Mouse (Mus musculus) neural tube, embryonic 14.5 days (tissue): Measurements from ENCODE around the gene Secisbp2. TPM values are rescaled to one million over a fixed set of nuclear protein-coding genes. Genes with fewer than 3 reads are reported as not detected.

Experiments used
- ATAC-seq: fragments of 200-750 bp; cut with Nextera tagmentation; 2 replicates; pipeline ENCODE4 v1.8.0; 2017; ENCODE audit warnings: low read depth, mild to moderate bottlenecking, moderate TSS enrichment, moderate library complexity
- H3K27ac ChIP-seq: fragments of 300-500 bp; sonication (generic); 2 replicates; pipeline ENCODE4 v1.5.1; 2014; ENCODE audit warnings: low read depth, mild to moderate bottlenecking, control low read depth, low read length, moderate library complexity, mixed read lengths
- H3K27me3 ChIP-seq: fragments of 300-500 bp; sonication (generic); 2 replicates; pipeline ENCODE4 v1.6.1; 2014; ENCODE audit warnings: low read length; ENCODE audit not compliant: control insufficient read depth, insufficient read depth
- H3K36me3 ChIP-seq: fragments of 300-500 bp; sonication (generic); 2 replicates; pipeline ENCODE4 v1.6.1; 2014; ENCODE audit warnings: low read length, mixed read lengths; ENCODE audit not compliant: control insufficient read depth, insufficient read depth
- H3K4me1 ChIP-seq: fragments of 300-500 bp; sonication (generic); 2 replicates; pipeline ENCODE4 v1.6.1; 2014; ENCODE audit warnings: low read length; ENCODE audit not compliant: control insufficient read depth, insufficient read depth
- H3K4me2 ChIP-seq: fragments of 300-500 bp; sonication (generic); 2 replicates; pipeline ENCODE4 v1.6.1; 2014; ENCODE audit warnings: mild to moderate bottlenecking, low read depth, low read length, control low read depth
- H3K4me3 ChIP-seq: fragments of 300-500 bp; sonication (generic); 2 replicates; pipeline ENCODE4 v1.5.1; 2014; ENCODE audit warnings: low read depth, low read length, control low read depth, mixed read lengths
- H3K9ac ChIP-seq: fragments of 300-500 bp; sonication (generic); replicated peaks from 2 replicates; pipeline ENCODE4 v1.6.1; 2014; ENCODE audit warnings: low read depth, mild to moderate bottlenecking, control low read depth, low read length, mixed read lengths
- H3K9me3 ChIP-seq: fragments of 300-500 bp; sonication (generic); 2 replicates; pipeline ENCODE4 v1.6.1; 2016; ENCODE audit warnings: low read length; ENCODE audit not compliant: control insufficient read depth
- WGBS: fragments of 180-500 bp; shearing (Covaris S2); extraction: QIAGEN DNeasy Blood & Tissue Kit; methylation state at CpG from one replicate; pipeline ENCODE4 v1.1.7; 2014; 5-methylcytosine and 5-hydroxymethylcytosine counted together
- polyA plus RNA-seq: library from polyadenylated mRNA; unstranded; fragments of >200 nt; fragmentation: Nextera tagmentation; extraction: Ambion mirVana; gene quantifications from 2 replicates; pipeline ENCODE4 v1.2.1, GENCODE M21; 2014

Secisbp2 gene
- polyA plus RNA-seq: 29.6 and 33.9 TPM in 2 replicates

DNA sequence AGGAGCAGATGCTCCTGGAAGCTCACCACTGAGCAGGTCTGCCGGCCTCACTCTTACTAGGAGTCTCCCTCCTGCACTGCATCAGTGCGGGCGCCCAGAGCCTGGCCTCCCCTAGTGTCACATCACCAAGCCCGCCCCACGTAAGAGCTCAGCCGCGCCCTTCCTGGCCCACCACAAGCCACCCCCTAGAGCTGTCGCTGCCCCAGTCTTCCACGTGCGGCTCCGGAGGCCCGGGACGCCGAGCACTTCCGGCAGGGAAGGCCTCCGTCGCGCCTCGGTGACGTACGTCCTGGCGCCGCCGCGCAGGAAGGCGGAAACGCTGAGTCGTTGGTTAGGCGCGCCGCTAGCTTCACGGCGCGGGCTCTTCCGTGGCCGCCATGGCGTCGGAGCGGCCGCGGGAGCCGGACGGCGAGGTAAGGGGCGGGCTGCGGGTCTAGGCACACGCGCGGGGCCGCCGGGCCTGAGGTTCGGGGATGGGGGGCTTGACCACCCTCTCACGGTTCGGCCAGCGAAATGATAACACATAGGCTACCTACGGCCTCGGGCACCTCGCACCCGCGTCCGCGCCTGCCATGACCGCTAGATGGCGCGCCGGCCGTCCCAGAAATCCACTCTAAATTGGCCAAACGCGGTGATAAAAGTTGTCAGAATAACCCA, at the start of gene Secisbp2:
Gene Secisbp2 (plus strand): TSS at position 290 of the 657 bp plus-strand sequence.
- Histone ChIP-seq H3K9ac (peak within 1 kb of the TSS; percentile 68), H3K4me3 (peak within 1 kb of the TSS; percentile 70), H3K9me3 (no peaks in the 10 kb centered on the region), H3K36me3 (peaks cover 14% of the 10 kb centered on the region), H3K27me3 (no peaks in the 10 kb centered on the region), H3K4me2 (peak within 1 kb of the TSS; percentile 86), H3K4me1 (peaks cover 9% of the 10 kb centered on the region; the same call in 1 of the 2 replicates), H3K27ac (peak within 1 kb of the TSS; percentile 90)
- WGBS: under 1% methylated on average over 69 of the region's 69 CpGs
- peak; percentile 98 for ATAC-seq

DNA sequence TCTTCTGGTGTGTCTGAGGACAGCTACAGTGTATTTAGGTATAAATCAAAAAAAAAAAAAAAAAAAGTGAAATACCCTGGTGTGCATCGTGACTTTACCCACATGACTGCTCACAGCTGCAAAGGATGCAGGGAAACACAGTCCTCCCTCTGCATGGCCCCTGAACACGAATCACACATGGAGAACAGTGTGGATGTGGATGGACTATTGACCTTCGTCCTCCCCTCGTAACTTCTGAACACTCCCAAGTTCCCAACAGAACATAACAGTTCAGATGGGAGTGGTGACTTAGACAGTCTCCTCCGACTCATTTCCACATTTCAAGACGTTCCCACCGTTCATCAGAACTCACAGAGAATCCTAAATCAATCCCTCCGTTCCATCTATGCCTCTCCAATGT, 48.7 kb upstream of the Secisbp2 start:
- Histone ChIP-seq H3K9me3 (no peaks in the 10 kb centered on the region), H3K27ac (no peak overlapping the region), H3K4me1 (0 out of 2 replicates have a peak, but pooled peaks cover 3% of the 10 kb centered on the region), H3K27me3 (no peaks in the 10 kb centered on the region), H3K9ac (no peak overlapping the region), H3K36me3 (no peaks in the 10 kb centered on the region), H3K4me3 (no peak overlapping the region; the same call in 1 of the 2 replicates), H3K4me2 (peak overlapping the region; percentile 45)
- 58% methylated on average over 8 of the region's 8 CpGs for WGBS
- no peak for ATAC-seq

GRCm38 (mm10) chr13:51603221-51603893, 48.1 kb upstream of the Secisbp2 start:
- peak overlapping the region; percentile 15; the same call in 1 of the 2 replicates for H3K4me3 ChIP-seq
- H3K9ac ChIP-seq: no peak overlapping the region
- WGBS: 19% methylated on average over 16 of the region's 16 CpGs
- H3K27ac ChIP-seq: peak overlapping the region; percentile 34
- H3K36me3 ChIP-seq: no peaks in the 10 kb centered on the region
- no peaks in the 10 kb centered on the region for H3K27me3 ChIP-seq
- H3K4me2 ChIP-seq: peak overlapping the region; percentile 45
- 0 out of 2 replicates have a peak, but pooled peaks cover 3% of the 10 kb centered on the region for H3K4me1 ChIP-seq
- H3K9me3 ChIP-seq: no peaks in the 10 kb centered on the region
- ATAC-seq: peak; percentile 86

GRCm38 (mm10) chr13:51603894-51604244, 47.6 kb upstream of the Secisbp2 start:
- Histone ChIP-seq H3K36me3 (no peaks in the 10 kb centered on the region), H3K9ac (no peak overlapping the region), H3K9me3 (no peaks in the 10 kb centered on the region), H3K27me3 (no peaks in the 10 kb centered on the region), H3K4me2 (peak overlapping the region; percentile 45), H3K4me3 (no peak overlapping the region), H3K27ac (peak overlapping the region; percentile 34; the same call in 1 of the 2 replicates), H3K4me1 (0 out of 2 replicates have a peak, but pooled peaks cover 3% of the 10 kb centered on the region)
- peak; percentile 73 for ATAC-seq
- WGBS: 45% methylated on average over 4 of the region's 4 CpGs

DNA sequence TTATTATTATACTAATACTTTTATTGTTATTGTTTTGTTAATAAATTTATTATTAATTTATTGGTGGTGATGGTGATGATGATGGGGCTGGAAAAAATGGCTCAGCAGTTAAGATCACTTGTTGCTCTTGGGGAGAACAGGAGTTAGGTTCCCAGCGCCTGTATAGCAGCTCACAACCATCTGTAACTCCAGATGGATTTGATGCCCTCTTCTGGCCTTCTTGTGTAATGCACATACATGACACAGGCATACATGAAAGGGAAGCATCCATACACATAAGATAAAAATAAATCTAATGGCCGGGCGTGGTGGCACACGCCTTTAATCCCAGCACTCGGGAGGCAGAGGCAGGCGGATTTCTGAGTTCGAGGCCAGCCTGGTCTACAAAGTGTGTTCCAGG, 42.3 kb upstream of the Secisbp2 start:
- no peaks in the 10 kb centered on the region for H3K27me3 ChIP-seq

GRCm38 (mm10) chr13:51611060-51611459, 40.4 kb upstream of the Secisbp2 start:
- no peak overlapping the region for H3K9ac ChIP-seq
- H3K4me2 ChIP-seq: no peak overlapping the region
- no peaks in the 10 kb centered on the region for H3K36me3 ChIP-seq
- H3K27me3 ChIP-seq: no peaks in the 10 kb centered on the region
- H3K9me3 ChIP-seq: no peaks in the 10 kb centered on the region
- ATAC-seq: no peak
- H3K4me3 ChIP-seq: no peak overlapping the region
- H3K27ac ChIP-seq: no peak overlapping the region
- no peaks in the 10 kb centered on the region for H3K4me1 ChIP-seq
- 38% methylated on average over 9 of the region's 9 CpGs for WGBS

More for the DNA sequence above, 42.3 kb upstream of the Secisbp2 start:
- no peak overlapping the region for H3K27ac ChIP-seq
- ATAC-seq: no peak
- no peaks in the 10 kb centered on the region for H3K36me3 ChIP-seq
- H3K4me1 ChIP-seq: no peaks in the 10 kb centered on the region
- H3K4me2 ChIP-seq: no peak overlapping the region
- H3K4me3 ChIP-seq: no peak overlapping the region
- WGBS: 92% methylated on average over 7 of the region's 7 CpGs
- H3K9me3 ChIP-seq: no peaks in the 10 kb centered on the region
- H3K9ac ChIP-seq: no peak overlapping the region

DNA sequence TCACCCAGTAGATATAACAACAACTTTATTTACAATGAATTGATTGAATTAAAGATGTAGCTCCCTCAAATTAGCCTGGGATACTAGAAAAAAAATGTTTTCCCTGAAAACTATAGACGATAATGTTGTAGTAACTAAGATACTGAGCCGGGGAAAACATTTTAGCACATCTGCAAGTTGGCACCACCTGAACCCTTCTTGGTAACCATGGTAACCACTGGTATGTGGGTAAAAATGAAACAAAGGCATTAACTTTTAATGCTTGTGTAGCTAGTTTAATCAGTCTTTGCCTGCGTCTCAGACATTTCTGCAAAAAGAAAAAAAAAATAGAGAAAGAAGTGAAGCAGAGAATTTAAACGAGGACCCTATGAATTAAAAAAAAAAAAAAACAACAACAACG, 40.0 kb upstream of the Secisbp2 start:
- no peaks in the 10 kb centered on the region for H3K36me3 ChIP-seq
- no peaks in the 10 kb centered on the region for H3K4me1 ChIP-seq
- H3K4me3 ChIP-seq: no peak overlapping the region
- no peaks in the 10 kb centered on the region for H3K27me3 ChIP-seq
- WGBS: 48% methylated on average over 5 of the region's 5 CpGs
- no peak for ATAC-seq
- no peak overlapping the region for H3K27ac ChIP-seq
- H3K4me2 ChIP-seq: no peak overlapping the region
- H3K9ac ChIP-seq: no peak overlapping the region
- no peaks in the 10 kb centered on the region for H3K9me3 ChIP-seq

DNA sequence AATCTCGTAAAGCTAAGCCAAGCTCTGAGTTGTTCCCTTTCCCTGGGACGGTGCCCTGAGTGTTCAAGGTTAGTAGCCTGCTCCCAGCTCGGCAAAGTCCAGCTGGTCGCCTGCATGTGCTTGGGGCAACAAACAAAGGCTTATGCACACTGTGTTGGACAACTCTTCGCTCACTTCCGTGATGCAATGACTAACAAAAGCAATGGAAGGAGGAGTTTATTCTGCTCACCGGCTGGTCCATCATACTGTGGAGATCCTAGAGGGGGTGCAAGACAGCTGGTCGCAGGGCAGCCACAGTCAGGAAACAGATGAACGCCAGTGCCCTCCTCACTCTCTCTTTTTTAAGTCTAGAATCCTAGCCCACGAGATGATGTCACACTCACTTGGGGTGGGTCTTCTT, 35.7 kb upstream of the Secisbp2 start:
- no peak overlapping the region for H3K4me3 ChIP-seq
- WGBS: 69% methylated on average over 10 of the region's 10 CpGs
- H3K27me3 ChIP-seq: no peaks in the 10 kb centered on the region
- H3K27ac ChIP-seq: no peak overlapping the region
- H3K4me1 ChIP-seq: no peaks in the 10 kb centered on the region
- no peaks in the 10 kb centered on the region for H3K9me3 ChIP-seq
- no peak for ATAC-seq
- no peak overlapping the region for H3K4me2 ChIP-seq
- H3K36me3 ChIP-seq: no peaks in the 10 kb centered on the region
- H3K9ac ChIP-seq: no peak overlapping the region

- Histone ChIP-seq H3K27ac (no peak overlapping the region), H3K4me2 (no peak overlapping the region), H3K4me3 (no peak overlapping the region), H3K36me3 (no peaks in the 10 kb centered on the region), H3K9me3 (no peaks in the 10 kb centered on the region), H3K9ac (no peak overlapping the region), H3K4me1 (no peaks in the 10 kb centered on the region), H3K27me3 (no peaks in the 10 kb centered on the region)
- ATAC-seq: peak; percentile 76
- WGBS: 9% methylated on average over 12 of the region's 12 CpGs
Observed at GRCm38 (mm10) chr13:51616417-51617044, 35.0 kb upstream of the Secisbp2 start.
